ENCODE assay signal across 27 mouse cellular contexts in genomic region chr3:32419866-32420265, GRCm38 (mm10). TPM values are rescaled to one million over a fixed set of nuclear protein-coding genes. Genes with fewer than 3 reads are reported as not detected.
DNase-seq lines count a peak whose midpoint lies in the region; ATAC-seq and TF ChIP-seq lines count a peak whose summit lies in the region.
"Had no signal": no experiment of that assay in that cellular context is flagged by ENCODE, and none has a peak within 500 bp of the region (broad histone marks: within the 10 kb centered on the region; RNA-seq: fewer than 3 reads in every experiment).

No protein-coding gene starts in this region.

- intact Hi-C loops in heart, adult 2 months (cut with DNase I): no loop called here

- no peak for TF ChIP-seq EP300 in heart, adult 2 months (IDR thresholded peaks at IDR 0.05; ENCODE audit: insufficient read depth, low read depth, low read length)
- TF ChIP-seq EP300 in CH12.LX (IDR thresholded peaks at IDR 0.05; ENCODE audit: low read length): no peak

- H3K27ac ChIP-seq in heart, adult 2 months: no peak overlapping the region
- no peak overlapping the region; the same call in 1 of the 2 replicates for H3K27ac ChIP-seq in CH12.LX (ENCODE audit: insufficient read depth, low read depth)
- H3K27ac ChIP-seq in forebrain, postnatal 0 days (ENCODE audit: low read depth, low read length): no peak overlapping the region
- H3K27ac ChIP-seq: embryonic facial prominence, embryonic 12.5 days; forebrain, embryonic 10.5 days; forebrain, embryonic 15.5 days; liver, embryonic 15.5 days; midbrain, embryonic 10.5 days; midbrain, embryonic 15.5 days; neural tube, embryonic 13.5 days; stomach, embryonic 15.5 days had no signal

- no peaks in the 10 kb centered on the region for H3K9me3 ChIP-seq in CH12.LX (replicated peaks; ENCODE audit: low read length)
- no peaks in the 10 kb centered on the region for H3K9me3 ChIP-seq in forebrain, postnatal 0 days (ENCODE audit: low read length)
- H3K9me3 ChIP-seq: embryonic facial prominence, embryonic 12.5 days; forebrain, embryonic 15.5 days; heart, embryonic 12.5 days; liver, embryonic 15.5 days; midbrain, embryonic 15.5 days; neural tube, embryonic 13.5 days; stomach, embryonic 15.5 days had no signal

- peaks cover 18% of the 10 kb centered on the region for H3K36me3 ChIP-seq in heart, adult 2 months (ENCODE audit: control insufficient read depth, insufficient read depth, low read length)
- H3K36me3 ChIP-seq in CH12.LX (replicated peaks in 1 of 2; ENCODE audit: control insufficient read depth in 1 of 2, insufficient read depth in 1 of 2, low read length in 1 of 2): peaks cover 3 to 8% of the 10 kb centered on the region in 2 experiments
- no peaks in the 10 kb centered on the region for H3K36me3 ChIP-seq in splenic B cell, adult 2 months (ENCODE audit: control insufficient read depth, insufficient read depth, low read length, poor library complexity, severe bottlenecking)
- H3K36me3 ChIP-seq in forebrain, postnatal 0 days (ENCODE audit: insufficient read depth): no peaks in the 10 kb centered on the region
- H3K36me3 ChIP-seq: embryonic facial prominence, embryonic 12.5 days; forebrain, embryonic 15.5 days; liver, embryonic 15.5 days; midbrain, embryonic 15.5 days; neural tube, embryonic 13.5 days; stomach, embryonic 15.5 days had no signal

- in situ Hi-C loops in CH12.LX (cut with MboI; ENCODE audit: low pct_ligation_motif_present, low pct_unique_long_range_greater_than_20kb, low sequenced_read_pairs): no loop called here

- 35% methylated on average over 2 of the region's 2 CpGs for WGBS in heart, adult 2 months
- 70% methylated on average over 2 of the region's 2 CpGs for WGBS in forebrain, postnatal 0 days

- no peak overlapping the region for H3K4me3 ChIP-seq in heart, adult 2 months
- H3K4me3 ChIP-seq in CH12.LX (replicated peaks in 1 of 3; ENCODE audit: low read depth in 2 of 3, low read length in 2 of 3, poor library complexity in 1 of 3): no peak overlapping the region
- no peak overlapping the region for H3K4me3 ChIP-seq in forebrain, postnatal 0 days (ENCODE audit: low read depth, low read length)
- H3K4me3 ChIP-seq: embryonic facial prominence, embryonic 12.5 days; forebrain, embryonic 10.5 days; forebrain, embryonic 15.5 days; heart, embryonic 12.5 days; liver, embryonic 15.5 days; midbrain, embryonic 10.5 days; midbrain, embryonic 15.5 days; neural tube, embryonic 13.5 days; stomach, embryonic 15.5 days had no signal

- no peak for TF ChIP-seq RAD21 in CH12.LX (IDR thresholded peaks at IDR 0.05; ENCODE audit: low read depth, low read length)

- H3K9ac ChIP-seq in heart, adult 2 months (ENCODE audit: low read depth, low read length): no peak overlapping the region
- H3K9ac ChIP-seq in CH12.LX (ENCODE audit: insufficient read depth, low read depth): no peak overlapping the region
- H3K9ac ChIP-seq in forebrain, postnatal 0 days: no peak overlapping the region
- H3K9ac ChIP-seq: embryonic facial prominence, embryonic 12.5 days; forebrain, embryonic 15.5 days; heart, embryonic 12.5 days; liver, embryonic 15.5 days; lung, embryonic 14.5 days; midbrain, embryonic 15.5 days; neural tube, embryonic 13.5 days; stomach, embryonic 15.5 days had no signal

- ATAC-seq in forebrain, postnatal 0 days: no peak
- ATAC-seq: forebrain, embryonic 15.5 days; hindbrain, embryonic 16.5 days; intestine, postnatal 0 days; midbrain, embryonic 15.5 days had no signal

- no peak overlapping the region for H3K4me2 ChIP-seq in CH12.LX (ENCODE audit: insufficient read depth, low read depth, poor library complexity, severe bottlenecking)
- no peak overlapping the region for H3K4me2 ChIP-seq in forebrain, postnatal 0 days (ENCODE audit: low read depth)
- H3K4me2 ChIP-seq: embryonic facial prominence, embryonic 12.5 days; forebrain, embryonic 15.5 days; heart, embryonic 12.5 days; liver, embryonic 15.5 days; lung, embryonic 14.5 days; midbrain, embryonic 15.5 days; neural tube, embryonic 13.5 days; stomach, embryonic 15.5 days had no signal

- dilution Hi-C loops in CH12.LX (cut with MboI; ENCODE audit: extremely low pct_ligation_motif_present, extremely low pct_unique_long_range_greater_than_20kb, low sequenced_read_pairs): no loop called here

- peaks cover 18% of the 10 kb centered on the region for H3K4me1 ChIP-seq in heart, adult 2 months (ENCODE audit: control insufficient read depth, insufficient read depth, low read length)
- peaks cover 23 to 66% of the 10 kb centered on the region in 2 experiments for H3K4me1 ChIP-seq in CH12.LX (ENCODE audit: control insufficient read depth in 1 of 2, insufficient read depth in 2 of 2)
- no peaks in the 10 kb centered on the region for H3K4me1 ChIP-seq in forebrain, postnatal 0 days (ENCODE audit: insufficient read depth)

- DNase-seq in heart, adult 11 months: peak; percentile 66
- no peak for DNase-seq in heart, adult 2 months
- DNase-seq in CH12.LX (ENCODE audit: extremely low read depth): no peak
- peak; percentile 85 for DNase-seq in induced T-regulatory cell, adult 2 months (ENCODE audit: low read depth)
- DNase-seq in splenic B cell, adult 2 months (ENCODE audit: low read depth, low spot score): peak; percentile 25
- no peak for DNase-seq in forebrain, postnatal 0 days
- DNase-seq in layer of hippocampus, postnatal 10 days (ENCODE audit: low spot score in 2 of 2): no peak
- no peak for DNase-seq in lung, postnatal 14 days
- DNase-seq: adrenal gland, adult 8-10 months; cerebellum, adult 2 months; cerebellum, postnatal 25 days; gastrocnemius, postnatal 10 days; heart, adult 18-20 months; kidney, postnatal 14 days; layer of hippocampus, adult 9-11 months; lung, embryonic 14.5 days had no signal

- no peaks in the 10 kb centered on the region for H3K27me3 ChIP-seq in heart, adult 2 months (ENCODE audit: control insufficient read depth, insufficient read depth, low read length)
- H3K27me3 ChIP-seq in CH12.LX (replicated peaks): no peaks in the 10 kb centered on the region
- no peaks in the 10 kb centered on the region for H3K27me3 ChIP-seq in splenic B cell, adult 2 months (ENCODE audit: control insufficient read depth, insufficient read depth, low read length, poor library complexity, severe bottlenecking)
- no peaks in the 10 kb centered on the region for H3K27me3 ChIP-seq in forebrain, postnatal 0 days (ENCODE audit: insufficient read depth, low read length)
- H3K27me3 ChIP-seq: embryonic facial prominence, embryonic 12.5 days; forebrain, embryonic 15.5 days; heart, embryonic 12.5 days; liver, embryonic 15.5 days; midbrain, embryonic 15.5 days; neural tube, embryonic 13.5 days; stomach, embryonic 15.5 days had no signal

- H3K79me2 ChIP-seq in heart, adult 2 months (replicated peaks; ENCODE audit: control insufficient read depth, insufficient read depth, low read length): peaks cover 9% of the 10 kb centered on the region
- H3K79me2 ChIP-seq in CH12.LX (replicated peaks; ENCODE audit: control insufficient read depth, extremely low read depth, insufficient read depth, poor library complexity, severe bottlenecking): peaks cover 37% of the 10 kb centered on the region

- no peak for TF ChIP-seq POLR2A in heart, adult 2 months (IDR thresholded peaks at IDR 0.05; ENCODE audit: insufficient read depth, low read depth, low read length)
- no peak for TF ChIP-seq POLR2A in CH12.LX (IDR thresholded peaks at IDR 0.05; ENCODE audit: low read depth, low read length)

- no peak for TF ChIP-seq CTCF in heart, adult 2 months (IDR thresholded peaks at IDR 0.05)
- no peak for TF ChIP-seq CTCF in CH12.LX (conservative IDR thresholded peaks at IDR 0.05 in 1 of 2, IDR thresholded peaks at IDR 0.05 in 1 of 2; ENCODE audit: low read depth in 2 of 2, low read length in 2 of 2)
- TF ChIP-seq CTCF in forebrain, postnatal 0 days (IDR thresholded peaks at IDR 0.05; ENCODE audit: low read depth): no peak

TF ChIP-seq in CH12.LX, 34 proteins besides CTCF, POLR2A, EP300 and RAD21 (continues in another document):
- TF ChIP-seq UBTF (IDR thresholded peaks at IDR 0.05; ENCODE audit: low read depth, low read length) (no peak), PAX5 (IDR thresholded peaks at IDR 0.05; ENCODE audit: low read length) (no peak), KAT2A (IDR thresholded peaks at IDR 0.05; ENCODE audit: insufficient replicate concordance, low read length) (no peak), MAX (IDR thresholded peaks at IDR 0.05; ENCODE audit: low read length) (no peak), ZMIZ1 (IDR thresholded peaks at IDR 0.05; ENCODE audit: low read depth, low read length) (no peak), ETS1 (conservative IDR thresholded peaks at IDR 0.05; ENCODE audit: low read depth, low read length) (peak; percentile 46; the same call in 1 of the 2 replicates), IRF4 (IDR thresholded peaks at IDR 0.05; ENCODE audit: low read depth, low read length) (peak; percentile 51; the same call in 1 of the 2 replicates), MAFK (IDR thresholded peaks at IDR 0.05; ENCODE audit: insufficient replicate concordance, low read length) (no peak), ELF1 (IDR thresholded peaks at IDR 0.05; ENCODE audit: low read depth, low read length) (no peak), ZC3H11A (IDR thresholded peaks at IDR 0.05; ENCODE audit: low read depth, low read length) (no peak), HCFC1 (IDR thresholded peaks at IDR 0.05; ENCODE audit: low read depth, low read length) (no peak), USF2 (conservative IDR thresholded peaks at IDR 0.05; ENCODE audit: low read depth, low read length) (no peak), GABPA (IDR thresholded peaks at IDR 0.05; ENCODE audit: insufficient replicate concordance, low read depth, low read length) (no peak), JUN (IDR thresholded peaks at IDR 0.05; ENCODE audit: insufficient read depth, low read depth, low read length) (0 out of 2 replicates have a peak, but pooled peaks have one; percentile 14)

RNA-seq across cellular contexts. Expression of gene Pik3ca, which starts 22.4 kb away (rescaled TPM):
- total RNA-seq in heart, adult 2 months (2021): 10 to 100 TPM; 43.5 to 48.5 TPM
- polyA plus RNA-seq in heart, adult 2 months (2012; rRNA removed): 6.5 and 13.4 TPM in 2 replicates
- total RNA-seq in CH12.LX (2012; rRNA removed) (19.6 and 21.1 TPM in 2 replicates), CH12.LX (2014; rRNA removed) (26.5 and 32.8 TPM in 2 replicates)
- 11.1 and 19.1 TPM in 2 replicates for polyA plus RNA-seq in CH12.LX (2012; ENCODE audit: insufficient read length, low read depth)
- total RNA-seq in forebrain, postnatal 0 days (2014; rRNA removed): 45.3 and 55.4 TPM in 2 replicates
- 7.0 and 8.0 TPM in 2 replicates for polyA plus RNA-seq in forebrain, postnatal 0 days (2015; fragmentation: Nextera tagmentation; extraction: Ambion mirVana)
- 10 to 100 TPM; 42.0 to 46.3 TPM for total RNA-seq in layer of hippocampus, postnatal 10 days (2021)

RNA-seq across cellular contexts. Expression of gene Zmat3, which starts 54.1 kb away (rescaled TPM):
- 1 to 10 TPM; 5.9 to 6.1 TPM for total RNA-seq in heart, adult 2 months (2021)
- 4.4 and 7.3 TPM in 2 replicates for polyA plus RNA-seq in heart, adult 2 months (2012; rRNA removed)
- 18.6 and 21.6 TPM in 2 replicates for total RNA-seq in CH12.LX (2012; rRNA removed)
- total RNA-seq in CH12.LX (2014; rRNA removed): 8.0 and 13.4 TPM in 2 replicates
- 13.4 and 17.2 TPM in 2 replicates for polyA plus RNA-seq in CH12.LX (2012; ENCODE audit: insufficient read length, low read depth)
- total RNA-seq in forebrain, postnatal 0 days (2014; rRNA removed): 9.5 and 13.9 TPM in 2 replicates
- 3.0 and 4.9 TPM in 2 replicates for polyA plus RNA-seq in forebrain, postnatal 0 days (2015; fragmentation: Nextera tagmentation; extraction: Ambion mirVana)
- 10 to 100 TPM; 64.5 to 66.5 TPM for total RNA-seq in layer of hippocampus, postnatal 10 days (2021)

Comparison
In these comparisons a context has a peak if more than half of its experiments do, and no peak if none do; other contexts are left out.
1. DNase-seq: peak in heart, adult 11 months (single experiment), induced T-regulatory cell, adult 2 months (single experiment) and splenic B cell, adult 2 months (single experiment); none in heart, adult 2 months (0 of 2), CH12.LX (single experiment), forebrain, postnatal 0 days (single experiment), layer of hippocampus, postnatal 10 days (0 of 2) and lung, postnatal 14 days (single experiment).